ENCODE assay signal across 7 mouse cellular contexts in genomic region chr1:37639101-37639500, GRCm38 (mm10).
DNase-seq lines count a peak whose midpoint lies in the region; ATAC-seq lines count a peak whose summit lies in the region.

No protein-coding gene starts in this region.

- ATAC-seq in common myeloid progenitor, adult 5-6 weeks (replicated peaks; ENCODE audit: low read depth, poor library complexity, severe bottlenecking): peak; percentile 95
- ATAC-seq in megakaryocyte-erythroid progenitor cell, adult 5-6 weeks (replicated peaks; ENCODE audit: low FRiP score, low TSS enrichment, poor library complexity, severe bottlenecking): peak; percentile 93

- DNase-seq in adrenal gland, adult (ENCODE audit: inconsistent age in 2 of 2, low spot score in 1 of 2): peak; percentile 81 to 93
- peak; percentile 82 for DNase-seq in gastrocnemius, postnatal 10 days
- DNase-seq in induced T-regulatory cell, adult 2 months (ENCODE audit: low read depth): peak; percentile 80
- peak; percentile 64 to 87 for DNase-seq in left cerebral cortex, adult 9 months (ENCODE audit: low spot score in 2 of 2)
- DNase-seq in right cerebral cortex, postnatal 25 days: peak; percentile 77

Comparison
In these comparisons a context has a peak if more than half of its experiments do, and no peak if none do; other contexts are left out.
1. Peak in every context shown above with its lines: DNase-seq and ATAC-seq.